Mouse (Mus musculus) heart, adult 2 months (tissue): ENCODE results near the gene Olfr923.

Source experiments
- CTCF ChIP-seq: fragments of 200-600 bp; IDR thresholded peaks from 2 replicates; pipeline ENCODE4 v1.8.1; 2022; ENCODE audit warnings: antibody characterized with exemption, mild to moderate bottlenecking, moderate library complexity
- EP300 ChIP-seq: fragments of 200-500 bp; IDR thresholded peaks from 2 replicates; pipeline ENCODE4 v1.6.1; 2011; ENCODE audit warnings: low read depth, low read length, control low read depth; ENCODE audit not compliant: insufficient read depth
- POLR2A ChIP-seq: fragments of 200-500 bp; IDR thresholded peaks from 2 replicates; pipeline ENCODE4 v1.6.1; 2011; ENCODE audit warnings: mild to moderate bottlenecking, low read depth, low read length, control low read depth; ENCODE audit not compliant: insufficient read depth

- TF ChIP-seq POLR2A, result no peak
- TF ChIP-seq EP300, result no peak
- no peak for TF ChIP-seq CTCF
Observed at GRCm38 (mm10) chr9:38814314-38814713, 12.0 kb upstream of the Olfr923 start, which contains the start of gene Olfr922.
